Mouse (Mus musculus) thymus, postnatal 4 days (tissue): ENCODE data around the gene Pias1.
"Not testable (repeated sequence)": the region's sequence is repeated elsewhere in the genome, so short reads cannot be mapped to it uniquely, and the experiment has no call there.

Source experiments
- DNase-seq: peaks from one replicate; pipeline ENCODE4 v3.0.0; 2021

Gene Pias1

DNA sequence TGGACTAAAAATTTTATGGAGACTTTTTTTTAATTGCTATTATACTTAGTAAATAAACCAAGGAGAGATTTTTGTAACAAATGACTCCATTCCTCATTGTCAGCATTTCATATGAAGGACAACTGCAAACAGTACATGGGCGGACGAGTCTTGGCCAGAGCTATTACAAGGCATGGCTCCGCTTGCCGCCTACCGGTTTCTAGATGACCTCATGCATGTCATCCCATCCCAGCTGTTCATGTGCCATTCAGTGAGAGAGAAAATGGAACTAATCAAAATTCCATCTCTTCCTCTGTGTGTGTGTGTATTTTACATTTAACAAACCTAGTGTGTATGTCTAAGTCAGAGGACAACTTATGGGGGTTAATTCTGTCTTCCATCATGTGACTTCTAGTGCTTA, 51.9 kb downstream of the Pias1 start:
- no peak for DNase-seq

DNA sequence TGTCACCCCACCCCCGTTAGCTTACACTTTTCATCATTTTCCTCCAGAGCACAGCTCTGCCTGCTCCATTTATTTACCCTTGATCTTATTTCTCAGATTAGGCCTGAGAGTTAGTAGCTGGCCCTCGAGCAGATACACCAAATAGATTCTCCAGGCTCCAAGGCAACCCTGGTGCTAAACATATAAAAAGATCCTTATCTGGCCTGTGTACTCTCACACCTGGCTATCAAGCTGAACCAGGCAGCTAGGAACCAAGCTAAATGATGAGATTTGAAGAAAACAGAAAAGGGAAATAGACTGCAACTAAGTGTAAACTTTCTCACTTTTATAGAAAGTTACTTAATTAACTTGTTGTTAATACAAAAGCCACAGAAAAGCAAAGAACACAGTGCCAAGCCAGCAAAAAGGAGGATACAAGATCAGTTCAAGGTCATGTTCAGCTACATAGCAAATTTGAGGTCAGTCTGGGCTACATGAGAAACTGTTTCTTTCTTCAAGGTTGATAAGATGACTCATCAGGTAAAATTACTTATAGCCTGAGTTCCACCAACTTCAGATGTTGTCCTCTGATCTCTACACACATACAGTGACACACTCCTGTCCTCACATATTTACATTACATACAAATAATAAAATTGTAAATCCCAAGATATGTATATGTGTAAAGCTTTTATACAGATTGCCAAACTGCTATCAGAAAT, 52.9 kb downstream of the Pias1 start:
- DNase-seq, result no peak

DNA sequence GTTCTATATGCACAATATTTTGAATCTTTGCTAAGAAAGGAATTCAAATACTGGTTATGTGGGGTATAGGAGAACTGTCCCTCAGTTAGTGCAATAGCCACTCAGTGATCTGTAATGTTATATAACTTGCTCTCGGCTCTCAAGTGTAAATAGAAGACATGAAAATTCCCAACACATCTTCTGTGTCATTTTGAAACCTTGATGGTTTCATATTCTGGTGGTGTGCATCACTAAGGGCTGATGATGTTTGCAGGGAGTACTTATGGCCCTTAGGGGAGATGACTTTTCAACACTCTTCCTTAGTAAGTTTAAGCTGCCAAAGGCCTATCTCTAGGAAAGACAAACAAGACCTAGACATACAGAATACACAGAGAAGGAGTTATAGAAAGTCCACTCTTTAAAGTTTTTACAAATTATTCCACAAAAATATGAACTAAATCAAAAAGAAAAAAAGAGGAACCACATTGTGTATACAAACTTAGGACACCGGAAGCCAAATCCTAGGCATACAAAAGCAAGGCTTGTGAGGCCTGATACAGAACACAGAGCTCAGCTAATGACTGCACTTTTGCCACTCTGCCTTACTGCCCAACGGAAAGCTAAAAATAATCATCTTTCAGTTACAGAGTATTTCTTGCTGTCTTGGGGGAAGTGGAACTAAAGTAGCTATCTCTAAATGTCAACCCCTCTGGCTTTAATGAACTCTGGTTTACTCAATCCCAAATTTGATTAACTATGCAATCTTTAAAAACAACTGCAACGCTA, 55.0 kb downstream of the Pias1 start:
- no peak for DNase-seq

DNA sequence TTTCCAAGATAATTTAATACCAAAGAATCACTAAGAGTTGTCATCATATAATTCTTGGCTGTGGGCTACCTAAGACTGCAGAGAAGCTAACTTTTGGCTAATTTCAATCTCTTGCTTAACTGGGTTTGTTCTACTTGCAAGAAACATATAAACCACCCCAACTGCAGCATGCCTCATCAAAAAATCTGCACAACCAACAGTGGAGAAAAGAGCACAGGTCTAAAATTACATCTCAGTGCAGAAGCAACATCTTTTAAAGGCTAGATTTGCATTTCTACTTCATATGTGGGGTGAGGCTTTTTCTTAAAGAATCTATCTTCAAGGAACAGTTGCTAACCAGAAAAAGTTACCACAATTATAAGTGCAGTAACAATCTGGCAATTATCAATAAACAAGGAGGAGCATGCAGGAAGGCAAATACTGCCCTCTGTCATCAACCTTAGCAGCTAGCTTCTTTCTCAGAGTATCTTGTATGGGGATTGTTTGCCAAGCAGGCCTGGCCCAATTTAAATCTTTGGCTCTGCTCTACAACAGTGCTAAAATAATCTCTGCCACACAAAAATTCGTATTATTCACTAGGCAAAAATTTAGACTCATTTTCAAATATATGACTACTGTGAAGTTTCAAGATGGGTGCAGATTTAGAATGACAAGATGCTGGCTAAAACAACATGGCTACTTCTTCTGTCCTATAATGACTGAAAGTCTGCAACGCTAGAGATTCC, 62.7 kb downstream of the Pias1 start:
- DNase-seq, result no peak

DNA sequence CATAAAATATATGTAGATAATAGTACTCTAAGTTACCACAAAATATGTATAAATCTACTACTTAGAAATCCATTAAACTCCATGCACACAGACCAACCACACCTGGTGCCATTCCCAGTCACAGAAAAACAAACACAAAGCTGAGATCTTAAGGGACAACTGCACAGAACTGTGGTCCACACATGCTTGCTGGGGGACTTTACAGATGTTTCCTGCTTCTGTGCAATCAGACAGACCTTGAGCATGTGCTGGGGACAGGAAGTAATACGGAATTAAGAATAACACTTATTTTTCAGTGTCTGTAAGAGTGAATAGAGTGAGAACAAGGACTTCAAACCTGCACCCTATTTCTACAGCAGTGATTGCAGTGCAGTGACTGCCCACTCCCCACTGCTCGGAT, 66.8 kb downstream of the Pias1 start:
- no peak for DNase-seq

DNA sequence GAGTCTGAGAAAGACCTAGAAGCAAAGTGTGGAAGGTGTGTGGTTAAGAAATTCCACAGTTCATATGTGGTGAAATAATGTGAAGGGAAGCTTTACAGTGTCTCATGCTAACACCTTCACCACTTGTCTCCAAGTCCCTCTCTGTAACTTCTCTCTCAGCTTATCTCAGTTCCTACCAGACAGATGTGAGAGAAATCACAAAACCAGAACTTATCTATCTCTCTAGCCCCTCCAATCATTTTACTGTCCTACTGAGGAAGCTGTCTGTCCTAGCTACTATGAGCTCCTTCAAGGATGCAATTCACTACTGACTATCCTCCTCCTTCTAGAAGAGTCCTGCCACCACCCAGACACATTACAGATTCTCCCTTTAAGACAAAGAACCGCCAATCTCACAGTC, 70.7 kb downstream of the Pias1 start:
- DNase-seq, result no peak

DNA sequence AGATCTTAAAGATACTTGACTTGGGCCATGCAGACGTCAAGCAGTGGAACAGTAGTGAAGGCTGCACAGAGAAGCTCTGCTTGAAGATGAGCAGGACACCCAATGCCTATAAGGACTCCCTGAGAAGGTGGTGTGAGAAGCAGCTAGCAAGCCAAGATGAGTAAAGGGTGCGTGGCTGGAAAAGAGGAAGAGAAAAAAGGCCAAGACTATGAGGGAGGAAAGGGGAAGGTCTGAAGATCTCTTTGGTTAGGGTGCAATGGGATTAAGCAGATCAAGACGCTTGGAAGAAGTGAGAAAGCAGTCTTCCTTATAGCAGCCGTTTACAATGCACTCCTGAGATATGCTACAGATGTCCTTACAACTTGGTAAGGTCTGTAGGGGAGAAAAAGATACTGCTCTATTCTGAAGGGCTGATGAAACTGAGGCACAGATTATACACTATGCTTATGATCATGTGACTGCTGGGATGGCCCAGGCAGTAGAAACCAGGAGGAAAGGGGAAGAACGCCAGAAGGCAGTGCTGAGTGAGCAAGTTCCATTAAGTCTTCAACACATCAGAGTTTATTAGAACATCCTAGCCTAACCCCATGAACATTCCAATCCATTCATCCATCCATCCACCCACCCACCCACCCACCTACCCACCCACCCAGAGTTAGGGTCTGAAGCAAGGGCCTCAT, 74.2 kb downstream of the Pias1 start:
- no peak for DNase-seq

DNA sequence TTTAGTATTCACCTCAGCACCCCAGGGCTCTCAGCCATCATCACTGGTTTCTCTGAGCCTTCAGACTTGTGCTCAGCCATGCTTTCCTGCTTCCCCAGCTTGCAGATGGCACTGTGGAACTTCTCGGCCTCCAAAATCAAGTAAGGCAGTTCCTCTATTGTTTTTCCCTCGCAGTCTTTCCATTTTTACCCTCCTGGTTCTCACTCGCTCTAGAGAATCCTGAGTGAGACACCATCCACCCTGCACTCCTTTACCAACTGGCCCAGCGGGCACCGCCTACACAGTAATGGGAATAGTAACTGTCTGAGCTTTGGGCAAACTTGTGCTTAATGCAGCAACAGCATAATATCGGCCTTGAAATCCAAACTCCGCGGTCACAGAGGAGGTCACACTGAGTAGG, 82.7 kb downstream of the Pias1 start:
- no peak for DNase-seq

DNA sequence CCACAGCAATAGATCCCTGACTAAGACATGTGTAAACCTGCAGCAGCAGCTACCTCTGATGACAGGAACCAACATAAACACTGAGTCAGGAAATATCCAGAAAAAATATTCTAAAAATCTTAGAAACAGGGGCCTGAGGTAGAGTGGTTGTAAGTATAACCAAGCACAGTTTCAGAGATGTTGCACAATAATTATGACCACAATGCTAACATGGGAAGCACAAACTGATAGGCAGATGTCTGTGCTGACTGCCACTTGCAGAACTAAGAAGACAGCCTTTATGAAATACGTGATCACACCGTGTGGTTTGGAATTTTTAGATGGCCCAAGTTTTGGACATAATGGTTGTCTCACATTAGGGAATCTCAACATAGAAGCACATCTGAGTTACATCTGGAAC, 83.9 kb downstream of the Pias1 start:
- DNase-seq, result no peak

DNA sequence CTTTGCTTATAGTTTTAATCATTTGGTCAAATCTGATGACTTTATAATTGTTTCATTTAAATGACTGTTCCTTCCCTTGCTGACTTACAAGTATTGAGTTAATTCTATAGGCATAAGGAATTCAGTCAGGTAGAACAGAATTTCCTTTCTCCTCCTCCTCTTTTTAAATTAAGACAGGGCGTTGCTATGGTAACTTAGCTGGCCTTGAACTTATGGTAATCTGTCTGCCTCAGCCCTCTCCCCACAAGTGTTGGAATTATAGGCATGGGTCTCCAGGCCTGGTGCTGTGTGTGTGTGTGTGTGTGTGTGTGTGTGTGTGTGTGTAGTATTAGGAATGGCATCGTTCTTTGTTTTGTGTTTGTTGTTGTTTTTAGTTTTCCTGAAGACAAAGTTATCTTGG, 86.0 kb downstream of the Pias1 start:
- DNase-seq, result no peak

DNA sequence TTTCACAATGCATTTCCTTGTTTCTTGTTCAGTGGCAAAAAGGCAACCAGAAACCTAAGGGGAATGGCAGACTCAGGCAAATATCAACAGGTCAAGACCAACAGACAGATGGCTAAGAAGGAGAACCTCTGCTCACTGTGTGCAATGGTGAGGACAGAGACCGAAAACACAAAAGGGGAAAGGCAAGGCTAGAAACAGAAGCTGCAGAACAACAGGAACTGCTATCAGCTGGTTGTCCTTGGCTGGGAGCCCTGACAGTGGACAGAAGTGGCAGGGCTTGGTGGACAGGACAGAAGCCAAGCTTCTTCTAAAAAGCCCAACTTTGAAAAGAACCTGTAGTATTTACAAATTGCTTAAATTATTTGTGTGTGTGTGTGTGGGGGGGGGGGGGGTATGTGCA, 93.2 kb downstream of the Pias1 start:
- no peak for DNase-seq

DNA sequence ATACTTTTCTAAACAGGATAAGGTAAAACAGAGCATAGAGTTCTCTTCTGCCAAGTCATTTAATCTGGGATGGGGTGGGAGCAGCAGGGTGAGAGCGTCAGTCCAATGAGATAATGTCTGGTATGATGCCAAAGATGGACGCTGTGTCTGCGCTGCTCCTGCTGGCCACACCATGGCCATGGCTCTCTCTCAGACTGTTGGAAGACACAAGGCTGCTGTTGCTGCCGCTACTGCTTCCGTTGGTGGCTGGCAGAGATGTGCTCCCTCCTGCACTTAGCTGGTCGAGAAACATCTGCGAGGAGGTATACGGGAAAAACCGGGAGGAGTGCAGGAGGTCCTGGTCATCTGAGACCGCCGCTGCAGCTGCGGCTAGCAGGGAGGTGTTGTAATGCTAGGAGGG, 105.9 kb downstream of the Pias1 start:
- DNase-seq, result no peak

DNA sequence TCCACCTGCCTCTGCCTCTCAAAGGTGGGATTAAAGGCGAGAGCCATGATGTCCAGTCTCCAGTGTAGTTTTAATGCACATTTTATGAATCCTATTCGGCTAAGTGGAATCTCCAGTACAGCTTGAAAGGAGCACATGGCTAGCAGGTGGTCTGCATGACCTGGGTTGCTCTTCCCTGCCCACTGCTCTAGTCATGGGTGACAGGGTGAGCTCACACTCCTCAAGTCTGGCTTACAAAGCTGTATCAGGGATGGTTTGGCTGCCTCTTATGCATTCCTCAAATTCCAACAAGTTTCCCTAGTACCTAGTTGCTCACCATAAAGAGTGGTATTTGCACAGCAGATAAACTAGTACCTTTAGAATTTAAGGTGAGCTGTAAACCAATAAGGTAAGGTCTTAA, 109.9 kb downstream of the Pias1 start:
- DNase-seq, result no peak

DNA sequence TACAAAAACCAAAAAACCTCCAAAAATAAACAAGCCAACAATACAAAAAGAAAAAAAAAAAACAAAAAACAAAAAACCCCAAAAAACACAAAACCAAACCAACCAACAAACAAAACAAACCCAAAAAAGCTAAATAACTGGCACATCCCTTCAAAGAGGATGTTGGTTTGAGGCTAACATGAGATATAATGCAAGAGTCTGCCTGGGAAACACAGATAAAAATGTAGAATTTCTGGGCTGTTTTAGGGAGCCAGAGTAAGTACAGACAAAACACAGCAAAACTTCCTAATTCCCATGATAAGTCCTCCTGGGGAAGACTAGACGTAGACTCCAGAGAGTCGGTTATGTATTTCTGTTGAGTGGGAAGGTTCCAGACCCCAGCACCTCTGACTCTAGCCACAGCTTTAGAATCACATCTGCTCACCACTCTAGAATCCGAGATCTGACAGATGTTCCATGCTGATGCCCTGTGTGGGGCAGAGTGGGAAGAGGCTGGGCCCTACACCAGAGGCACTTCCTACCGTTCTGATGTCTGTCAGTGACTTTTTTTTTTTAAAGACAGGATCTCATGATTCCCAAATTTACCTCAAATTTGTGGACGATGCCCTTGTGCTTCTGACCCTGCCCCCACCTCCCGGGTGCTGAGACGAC, 110.6 kb downstream of the Pias1 start:
- DNase-seq, result no peak

DNA sequence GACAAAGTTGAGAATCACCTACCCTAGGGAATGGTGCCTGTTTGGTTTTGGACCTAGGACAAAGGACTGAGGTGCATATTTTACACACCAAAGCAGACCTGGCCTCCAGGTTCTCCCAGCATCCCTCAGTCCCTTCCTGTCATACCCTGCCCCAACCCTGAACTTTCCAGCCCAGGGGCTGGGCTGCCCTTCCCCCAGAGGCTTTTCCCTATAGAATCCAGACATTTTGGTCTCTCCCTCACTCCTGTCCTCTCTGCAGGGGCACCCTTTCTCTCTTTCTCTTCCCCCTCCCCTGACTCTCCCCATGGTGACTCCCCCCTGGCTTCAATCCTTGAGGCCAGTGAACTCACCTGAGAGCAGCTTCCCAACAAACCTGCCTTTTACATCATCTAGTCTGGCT, 117.0 kb downstream of the Pias1 start:
- no peak for DNase-seq

DNA sequence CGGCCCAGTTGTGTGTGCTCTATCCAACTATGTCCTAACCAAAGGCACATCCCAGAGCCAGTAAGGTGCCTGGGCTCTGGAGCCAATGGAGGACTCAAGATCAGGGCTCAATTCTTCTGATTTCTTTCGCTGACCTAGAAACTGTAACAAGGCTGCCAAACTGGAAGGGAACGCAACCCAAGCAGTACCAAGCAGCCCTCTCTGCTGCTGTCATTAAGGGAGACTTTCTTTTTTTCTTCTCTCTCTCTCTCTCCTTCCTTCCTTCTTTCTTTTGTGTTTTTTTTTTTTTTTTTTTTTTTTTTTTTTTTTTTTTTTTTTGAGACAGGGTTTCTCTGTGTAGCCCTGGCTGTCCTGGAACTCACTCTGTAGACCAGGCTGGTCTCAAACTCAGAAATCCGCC, 118.5 kb downstream of the Pias1 start:
- DNase-seq, result not testable (repeated sequence)

DNA sequence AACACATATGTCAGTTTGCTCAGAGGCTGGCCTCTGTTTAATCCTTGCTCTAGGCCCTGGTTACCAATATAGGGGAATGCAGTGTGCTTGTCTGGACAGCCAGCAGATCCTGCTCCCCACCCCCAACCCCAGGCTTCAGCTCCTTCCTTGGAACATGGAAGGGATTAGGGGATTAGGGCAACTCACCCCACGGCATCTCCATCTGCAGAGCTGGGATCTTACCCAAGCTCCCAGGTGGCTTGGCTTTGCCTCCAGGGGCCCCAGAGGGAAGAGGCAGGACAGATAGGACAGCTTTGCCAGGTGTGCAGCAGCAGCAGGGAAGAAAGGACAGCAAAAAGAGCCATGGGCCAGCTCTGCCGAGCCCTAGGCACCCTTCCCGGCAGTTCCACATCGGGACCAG, 126.9 kb downstream of the Pias1 start:
- DNase-seq, result no peak

DNA sequence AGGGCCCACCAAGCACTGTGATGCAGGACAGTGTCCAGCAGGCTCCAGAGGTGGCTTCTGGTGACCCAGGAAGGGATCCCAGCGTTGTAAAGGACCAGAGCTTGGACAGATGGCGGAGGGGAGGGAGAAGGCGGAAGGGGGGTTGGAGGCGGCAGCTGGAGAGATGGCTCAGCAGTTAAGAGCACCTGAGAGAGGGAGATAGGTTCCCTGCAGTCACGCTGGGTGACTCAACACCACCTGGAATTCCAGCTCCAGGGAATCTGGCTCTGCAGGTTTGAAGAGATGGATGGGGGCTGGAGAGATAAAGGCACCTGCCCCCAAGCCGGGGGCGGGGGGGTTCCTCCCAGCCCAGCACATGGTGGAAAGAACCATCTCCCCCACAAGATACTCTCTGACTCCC, 127.6 kb downstream of the Pias1 start:
- not testable (repeated sequence) for DNase-seq

DNA sequence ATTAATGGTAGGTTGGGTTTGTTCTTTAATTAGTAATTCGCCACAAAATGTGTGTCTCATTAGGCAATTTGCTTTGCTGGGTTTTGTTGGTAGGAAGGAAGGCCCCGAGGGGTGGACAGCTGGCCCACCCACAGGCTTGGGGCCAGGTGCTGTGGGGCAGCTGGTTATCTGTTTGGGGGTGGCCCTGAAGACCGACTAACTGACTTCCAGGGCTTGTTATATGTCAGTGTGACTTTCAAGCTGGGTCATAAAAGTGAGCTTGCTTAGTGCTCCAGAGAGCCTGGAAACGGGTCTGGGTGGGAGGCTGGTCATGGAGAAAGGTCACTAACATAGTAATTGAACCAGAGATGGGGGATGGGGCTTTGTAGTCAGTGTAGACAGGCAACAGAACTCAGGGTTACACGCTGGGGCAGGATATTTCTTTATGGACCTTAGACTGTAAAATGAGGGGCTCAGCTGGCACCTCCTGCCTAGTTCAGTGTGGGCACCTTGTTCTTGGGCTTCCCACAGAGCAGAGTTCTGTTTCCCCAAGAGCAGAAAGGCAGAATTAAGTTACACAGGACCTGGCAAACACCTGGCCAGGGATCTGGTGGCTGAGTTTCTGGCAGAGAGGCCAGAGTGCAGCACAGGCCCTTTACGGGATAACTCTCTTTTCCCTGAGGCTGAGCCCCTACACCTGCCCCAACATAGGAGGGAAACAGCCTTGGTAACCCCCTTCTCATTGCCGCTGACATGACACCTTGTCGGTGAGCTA, 129.3 kb downstream of the Pias1 start:
- DNase-seq, result no peak

DNA sequence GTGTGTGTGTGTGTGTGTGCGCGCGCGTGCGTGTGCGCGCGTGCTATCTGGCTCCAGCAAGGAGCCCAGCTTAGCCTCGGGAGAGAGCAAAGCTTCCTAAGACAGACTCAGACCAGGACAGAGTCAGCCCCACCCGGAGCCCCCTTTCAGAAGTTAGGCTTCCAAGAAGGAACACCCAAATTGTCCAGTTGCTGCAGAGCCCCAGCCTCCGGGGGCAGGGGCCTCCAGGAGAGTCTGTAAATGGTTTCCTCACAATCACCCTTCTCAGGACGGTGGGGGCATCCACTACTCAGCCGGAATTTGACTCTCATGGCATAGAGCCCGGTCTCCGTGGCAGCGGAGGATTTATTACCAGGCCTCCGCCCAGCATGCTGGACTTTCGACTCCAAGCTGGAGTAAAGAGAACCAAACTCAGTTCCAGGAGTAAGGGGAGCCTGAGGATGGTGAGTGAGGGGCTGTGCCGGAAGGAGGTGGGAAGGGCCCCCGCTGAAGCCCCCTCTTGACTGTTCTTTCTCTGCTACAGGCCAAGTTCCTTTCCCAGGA, 129.9 kb downstream of the Pias1 start, which contains the start of gene Calml4:
TSS of gene Calml4 (plus strand) at position 362 of the 543 bp plus-strand sequence.
- DNase-seq, result no peak

DNA sequence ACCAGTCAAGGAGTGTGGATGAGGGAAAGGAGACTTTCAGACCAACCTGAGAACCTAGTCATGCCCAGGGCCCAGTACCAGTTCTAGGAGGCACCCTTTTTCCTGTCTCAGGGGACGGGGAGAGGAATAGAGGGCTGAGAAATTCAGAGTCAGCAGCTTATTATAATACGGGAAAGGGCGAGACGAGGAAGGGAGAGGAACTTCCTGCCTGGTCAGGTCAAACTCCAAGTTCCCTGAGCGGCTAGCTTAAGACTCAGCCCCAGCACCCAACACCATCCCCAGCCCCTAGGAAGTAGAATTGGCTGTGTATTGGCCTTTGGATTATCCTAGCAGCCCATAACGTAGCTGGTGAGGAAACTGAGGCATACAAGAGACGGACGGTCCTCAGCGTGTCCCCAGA, 130.5 kb downstream of the Pias1 start:
- no peak for DNase-seq

DNA sequence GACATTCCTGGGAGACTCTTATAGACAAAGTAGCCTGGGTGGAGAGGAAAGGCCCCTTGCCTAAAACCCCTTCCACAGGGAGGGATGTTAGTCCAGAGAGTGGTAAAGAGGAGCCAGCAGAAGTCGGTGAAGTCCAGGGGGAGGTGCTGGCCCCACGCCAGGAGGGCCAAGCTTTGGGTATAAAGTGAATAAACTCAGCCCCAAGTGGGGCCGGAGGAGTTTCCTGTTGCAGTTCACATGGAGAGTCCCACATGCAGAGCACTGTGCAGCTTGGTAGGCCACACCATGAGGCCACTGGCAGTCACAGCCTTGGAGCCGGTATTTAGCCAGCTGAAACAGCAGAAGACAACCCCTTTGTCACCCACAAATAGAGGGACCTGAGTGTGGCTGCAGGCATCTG, 133.2 kb downstream of the Pias1 start:
- DNase-seq, result no peak
